Mouse (Mus musculus): Measurements from ENCODE around the gene Nob1. TPM values are rescaled to one million over a fixed set of nuclear protein-coding genes. Genes with fewer than 3 reads are reported as not detected.
A peak's percentile ranks its signal among the peaks of the same experiment; 100 is the strongest.

Gene Nob1
- polyA plus RNA-seq, 1 experiment: 11.7 TPM

GRCm38 (mm10) chr8:107449130-107449529, 24.3 kb upstream of the Nob1 start:
- H3K27ac ChIP-seq (ENCODE audit: insufficient read depth, low read depth, low read length): peak overlapping the region; percentile 75
- no peak for TF ChIP-seq POLR2A (IDR thresholded peaks at IDR 0.05; ENCODE audit: low read depth, low read length)
- TF ChIP-seq CTCF (IDR thresholded peaks at IDR 0.05; ENCODE audit: extremely low read depth, insufficient read length, insufficient replicate concordance, low read depth, low read length): no peak
- no peak overlapping the region for H3K4me3 ChIP-seq (ENCODE audit: low read depth, low read length)
- peaks cover 19% of the 10 kb centered on the region; the same call in 1 of the 2 replicates for H3K4me1 ChIP-seq (ENCODE audit: control insufficient read depth, insufficient read depth, insufficient read length, low read length)
- peaks cover 4% of the 10 kb centered on the region; the same call in 1 of the 2 replicates for H3K36me3 ChIP-seq (ENCODE audit: control insufficient read depth, insufficient read depth, low read length)
- 20% methylated on average over 8 of the region's 8 CpGs for whole genome bisulfite sequencing
- H3K27me3 ChIP-seq (ENCODE audit: control insufficient read depth, insufficient read depth, low read length): no peaks in the 10 kb centered on the region

- no peak for TF ChIP-seq POLR2A (IDR thresholded peaks at IDR 0.05; ENCODE audit: low read depth, low read length)
- Histone ChIP-seq H3K27me3 (ENCODE audit: control insufficient read depth, insufficient read depth, low read length) (no peaks in the 10 kb centered on the region), H3K4me1 (ENCODE audit: control insufficient read depth, insufficient read depth, insufficient read length, low read length) (peaks cover 19% of the 10 kb centered on the region; the same call in 1 of the 2 replicates), H3K36me3 (ENCODE audit: control insufficient read depth, insufficient read depth, low read length) (0 out of 2 replicates have a peak, but pooled peaks cover 2% of the 10 kb centered on the region), H3K4me3 (ENCODE audit: low read depth, low read length) (peak overlapping the region; percentile 20; the same call in 1 of the 2 replicates), H3K27ac (ENCODE audit: insufficient read depth, low read depth, low read length) (peak overlapping the region; percentile 75)
- WGBS: 71% methylated on average over 4 of the region's 4 CpGs
Measured at GRCm38 (mm10) chr8:107448382-107448889, 23.6 kb upstream of the Nob1 start.

GRCm38 (mm10) chr8:107447713-107448112, 22.9 kb upstream of the Nob1 start:
- Histone ChIP-seq H3K4me3 (ENCODE audit: low read depth, low read length) (no peak overlapping the region), H3K36me3 (ENCODE audit: control insufficient read depth, insufficient read depth, low read length) (0 out of 2 replicates have a peak, but pooled peaks cover under 1% of the 10 kb centered on the region), H3K27me3 (ENCODE audit: control insufficient read depth, insufficient read depth, low read length) (no peaks in the 10 kb centered on the region), H3K27ac (ENCODE audit: insufficient read depth, low read depth, low read length) (peak overlapping the region; percentile 75; the same call in 1 of the 2 replicates), H3K4me1 (ENCODE audit: control insufficient read depth, insufficient read depth, insufficient read length, low read length) (peaks cover 19% of the 10 kb centered on the region; the same call in 1 of the 2 replicates)
- no peak for TF ChIP-seq POLR2A (IDR thresholded peaks at IDR 0.05; ENCODE audit: low read depth, low read length)
- TF ChIP-seq CTCF (IDR thresholded peaks at IDR 0.05; ENCODE audit: extremely low read depth, insufficient read length, insufficient replicate concordance, low read depth, low read length): no peak

- Histone ChIP-seq H3K27ac (ENCODE audit: insufficient read depth, low read depth, low read length) (no peak overlapping the region), H3K4me1 (ENCODE audit: control insufficient read depth, insufficient read depth, insufficient read length, low read length) (peaks cover 20% of the 10 kb centered on the region; the same call in 1 of the 2 replicates), H3K4me3 (ENCODE audit: low read depth, low read length) (no peak overlapping the region), H3K36me3 (ENCODE audit: control insufficient read depth, insufficient read depth, low read length) (no peaks in the 10 kb centered on the region), H3K27me3 (ENCODE audit: control insufficient read depth, insufficient read depth, low read length) (no peaks in the 10 kb centered on the region)
- TF ChIP-seq CTCF (IDR thresholded peaks at IDR 0.05; ENCODE audit: extremely low read depth, insufficient read length, insufficient replicate concordance, low read depth, low read length) (no peak), POLR2A (IDR thresholded peaks at IDR 0.05; ENCODE audit: low read depth, low read length) (no peak)
- WGBS: 62% methylated on average over 3 of the region's 3 CpGs
Measured at GRCm38 (mm10) chr8:107444626-107445025, 19.8 kb upstream of the Nob1 start.

GRCm38 (mm10) chr8:107439880-107440625, 15.2 kb upstream of the Nob1 start:
- H3K4me1 ChIP-seq (ENCODE audit: control insufficient read depth, insufficient read depth, insufficient read length, low read length): peaks cover 9% of the 10 kb centered on the region; the same call in 1 of the 2 replicates
- no peak overlapping the region for H3K4me3 ChIP-seq (ENCODE audit: low read depth, low read length)
- no peaks in the 10 kb centered on the region for H3K36me3 ChIP-seq (ENCODE audit: control insufficient read depth, insufficient read depth, low read length)
- TF ChIP-seq POLR2A (IDR thresholded peaks at IDR 0.05; ENCODE audit: low read depth, low read length) (no peak), CTCF (IDR thresholded peaks at IDR 0.05; ENCODE audit: extremely low read depth, insufficient read length, insufficient replicate concordance, low read depth, low read length) (no peak)
- WGBS: 61% methylated on average over 3 of the region's 3 CpGs
- H3K27me3 ChIP-seq (ENCODE audit: control insufficient read depth, insufficient read depth, low read length): no peaks in the 10 kb centered on the region
- no peak overlapping the region for H3K27ac ChIP-seq (ENCODE audit: insufficient read depth, low read depth, low read length)

- WGBS: 12% methylated on average over 2 of the region's 2 CpGs
- Histone ChIP-seq H3K36me3 (ENCODE audit: control insufficient read depth, insufficient read depth, low read length) (no peaks in the 10 kb centered on the region), H3K27me3 (ENCODE audit: control insufficient read depth, insufficient read depth, low read length) (no peaks in the 10 kb centered on the region), H3K27ac (ENCODE audit: insufficient read depth, low read depth, low read length) (peak overlapping the region; percentile 39), H3K4me3 (ENCODE audit: low read depth, low read length) (no peak overlapping the region), H3K4me1 (ENCODE audit: control insufficient read depth, insufficient read depth, insufficient read length, low read length) (peaks cover 9% of the 10 kb centered on the region; the same call in 1 of the 2 replicates)
- no peak for TF ChIP-seq POLR2A (IDR thresholded peaks at IDR 0.05; ENCODE audit: low read depth, low read length)
- TF ChIP-seq CTCF (IDR thresholded peaks at IDR 0.05; ENCODE audit: extremely low read depth, insufficient read length, insufficient replicate concordance, low read depth, low read length): no peak
Measured at GRCm38 (mm10) chr8:107437711-107438110, 12.9 kb upstream of the Nob1 start.

GRCm38 (mm10) chr8:107436841-107437421, 12.1 kb upstream of the Nob1 start:
- Histone ChIP-seq H3K36me3 (ENCODE audit: control insufficient read depth, insufficient read depth, low read length) (no peaks in the 10 kb centered on the region), H3K4me1 (ENCODE audit: control insufficient read depth, insufficient read depth, insufficient read length, low read length) (peaks cover 9% of the 10 kb centered on the region; the same call in 1 of the 2 replicates), H3K27me3 (ENCODE audit: control insufficient read depth, insufficient read depth, low read length) (no peaks in the 10 kb centered on the region), H3K27ac (ENCODE audit: insufficient read depth, low read depth, low read length) (peak overlapping the region; percentile 96), H3K4me3 (ENCODE audit: low read depth, low read length) (peak overlapping the region; percentile 99)
- TF ChIP-seq POLR2A (IDR thresholded peaks at IDR 0.05; ENCODE audit: low read depth, low read length) (no peak; the same call in 1 of the 2 replicates), CTCF (IDR thresholded peaks at IDR 0.05; ENCODE audit: extremely low read depth, insufficient read length, insufficient replicate concordance, low read depth, low read length) (no peak)
- WGBS: 0% methylated on average over 16 of the region's 16 CpGs
